Mouse (Mus musculus): ENCODE measurements around the gene Zfp874a.

GRCm38 (mm10) chr13:67500084-67500719 lies 48.8 kb upstream of the Zfp874a start, which contains the start of gene Zfp58:
- TF ChIP-seq GATA1 (IDR thresholded peaks at IDR 0.05; ENCODE audit: low read length), result no peak
- no peak for TF ChIP-seq TAL1 (IDR thresholded peaks at IDR 0.05; ENCODE audit: low read length)
